Mouse (Mus musculus) forebrain, embryonic 16.5 days (tissue): ENCODE measurements around the gene Rpl11. TPM values are rescaled to one million over a fixed set of nuclear protein-coding genes. Genes with fewer than 3 reads are reported as not detected.
A peak's percentile ranks its signal among the peaks of the same experiment; 100 is the strongest.

Source experiments
- ATAC-seq: fragments of 200-750 bp; cut with Nextera tagmentation; 2 replicates; pipeline ENCODE4 v1.8.0; 2017; ENCODE audit warnings: mild to moderate bottlenecking, moderate library complexity
- H3K27ac ChIP-seq: fragments of 300-500 bp; sonication (generic); 2 replicates; pipeline ENCODE4 v1.5.1; 2014; ENCODE audit warnings: low read length, control low read depth
- H3K27me3 ChIP-seq: fragments of 300-500 bp; sonication (generic); replicated peaks from 2 replicates; pipeline ENCODE4 v1.6.1; 2014; ENCODE audit warnings: low read length; ENCODE audit not compliant: control insufficient read depth, insufficient read depth
- H3K36me3 ChIP-seq: fragments of 300-500 bp; sonication (generic); 2 replicates; pipeline ENCODE4 v1.6.1; 2014; ENCODE audit not compliant: control insufficient read depth, insufficient read depth
- H3K4me1 ChIP-seq: fragments of 300-500 bp; sonication (generic); replicated peaks from 2 replicates; pipeline ENCODE4 v1.6.1; 2014; ENCODE audit warnings: low read length; ENCODE audit not compliant: control insufficient read depth, insufficient read depth
- H3K4me2 ChIP-seq: fragments of 300-500 bp; sonication (generic); 2 replicates; pipeline ENCODE4 v1.6.1; 2014; ENCODE audit warnings: mild to moderate bottlenecking, low read length, control low read depth
- H3K4me3 ChIP-seq: fragments of 300-500 bp; sonication (generic); replicated peaks from 2 replicates; pipeline ENCODE4 v1.5.1; 2014; ENCODE audit warnings: mild to moderate bottlenecking, low read length, control low read depth
- H3K9ac ChIP-seq: fragments of 300-500 bp; sonication (generic); replicated peaks from 2 replicates; pipeline ENCODE4 v1.6.1; 2014; ENCODE audit warnings: low read depth, low read length, control low read depth
- H3K9me3 ChIP-seq: fragments of 300-500 bp; sonication (generic); 2 replicates; pipeline ENCODE4 v1.6.1; 2016; ENCODE audit warnings: low read length; ENCODE audit not compliant: control insufficient read depth
- WGBS: fragments of 180-500 bp; shearing (Covaris S2); extraction: QIAGEN DNeasy Blood & Tissue Kit; methylation state at CpG from one replicate; pipeline ENCODE4 v1.1.7; 2014; 5-methylcytosine and 5-hydroxymethylcytosine counted together
- polyA plus RNA-seq: library from polyadenylated mRNA; unstranded; fragments of >200 nt; fragmentation: Nextera tagmentation; extraction: Ambion mirVana; gene quantifications from 2 replicates; pipeline ENCODE4 v1.2.1, GENCODE M21; 2015

Gene Rpl11
- polyA plus RNA-seq, 1 experiment from 2014 or later = 302 TPM

DNA sequence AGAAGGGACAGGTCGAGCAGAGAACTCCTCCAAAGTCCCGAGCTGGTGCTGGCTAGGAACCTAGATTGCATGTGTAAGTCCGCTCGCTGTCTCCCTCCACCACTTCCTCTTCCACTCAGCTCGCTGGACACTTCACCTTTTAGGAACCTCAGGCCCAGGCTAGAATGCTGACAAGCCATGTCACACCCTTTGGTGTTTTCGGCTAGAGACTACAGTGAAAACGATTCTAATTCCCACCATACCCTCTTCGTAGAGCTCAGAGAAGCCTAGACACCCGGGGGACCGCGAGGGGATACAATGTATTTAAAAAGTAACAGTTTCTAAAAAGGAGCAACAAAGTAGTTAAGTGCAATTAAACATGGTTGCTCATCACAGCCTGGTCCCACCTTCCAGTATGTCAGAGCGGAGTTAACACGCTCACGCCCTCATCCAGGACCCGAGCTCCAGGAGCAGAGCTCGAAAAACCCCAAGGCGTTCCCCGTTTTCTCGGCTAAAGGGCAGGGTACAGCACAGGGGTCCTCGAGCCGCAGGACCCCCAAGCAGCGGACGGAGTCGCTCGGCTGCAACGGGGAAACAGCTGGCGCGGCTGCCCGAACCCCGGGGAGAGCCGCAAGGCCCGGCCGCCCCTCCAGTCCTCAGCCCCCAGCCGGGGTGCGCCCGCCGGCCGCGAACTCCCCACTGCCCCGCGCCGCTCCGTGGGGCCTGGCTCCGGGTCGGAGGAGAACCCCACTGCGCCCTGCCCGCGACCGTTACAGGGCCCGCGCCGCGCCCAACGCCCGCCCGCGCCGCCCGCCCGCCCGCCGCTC lies 32.3 kb downstream of the Rpl11 start:
- Histone ChIP-seq H3K27ac (peak overlapping the region; percentile 83), H3K4me3 (peak overlapping the region; percentile 97), H3K36me3 (no peaks in the 10 kb centered on the region), H3K27me3 (no peaks in the 10 kb centered on the region), H3K4me1 (peaks cover 14% of the 10 kb centered on the region), H3K9ac (peak overlapping the region; percentile 98), H3K4me2 (peak overlapping the region; percentile 100), H3K9me3 (no peaks in the 10 kb centered on the region)
- peak; percentile 73 for ATAC-seq
- 1% methylated on average over 61 of the region's 62 CpGs for WGBS

DNA sequence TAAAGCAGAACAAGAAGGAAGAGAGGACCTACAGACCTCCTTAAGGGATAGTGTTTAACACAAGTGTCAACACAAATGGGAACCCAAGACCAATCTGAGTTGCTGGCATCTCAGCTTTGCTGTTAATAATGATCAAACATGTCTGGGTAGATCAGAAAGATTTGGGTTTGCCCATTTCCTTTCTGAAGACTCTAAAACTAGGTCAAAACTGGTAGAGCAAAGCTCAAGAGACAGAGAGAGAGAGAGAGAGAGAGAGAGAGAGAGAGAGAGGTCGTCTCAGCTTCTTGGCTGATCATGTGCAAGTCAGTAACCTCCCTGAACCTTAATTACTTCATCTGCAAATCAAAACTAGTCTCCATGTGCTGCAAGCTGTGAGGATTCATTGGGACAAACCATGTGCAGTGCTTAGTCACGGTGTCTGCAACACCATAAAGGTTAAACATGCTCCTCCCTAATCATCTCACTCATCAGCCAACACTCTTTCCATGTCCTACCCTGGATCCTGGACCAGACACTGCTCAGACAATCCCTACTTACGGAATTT lies 37.1 kb downstream of the Rpl11 start:
- no peak overlapping the region for H3K9ac ChIP-seq
- H3K27me3 ChIP-seq = no peaks in the 10 kb centered on the region
- no peak for ATAC-seq
- no peak overlapping the region for H3K4me3 ChIP-seq
- no peaks in the 10 kb centered on the region for H3K9me3 ChIP-seq
- H3K36me3 ChIP-seq = peaks cover 10% of the 10 kb centered on the region
- H3K4me2 ChIP-seq = no peak overlapping the region
- H3K4me1 ChIP-seq = peaks cover 14% of the 10 kb centered on the region
- no peak overlapping the region for H3K27ac ChIP-seq
- WGBS = 81% methylated on average over 3 of the region's 3 CpGs

DNA sequence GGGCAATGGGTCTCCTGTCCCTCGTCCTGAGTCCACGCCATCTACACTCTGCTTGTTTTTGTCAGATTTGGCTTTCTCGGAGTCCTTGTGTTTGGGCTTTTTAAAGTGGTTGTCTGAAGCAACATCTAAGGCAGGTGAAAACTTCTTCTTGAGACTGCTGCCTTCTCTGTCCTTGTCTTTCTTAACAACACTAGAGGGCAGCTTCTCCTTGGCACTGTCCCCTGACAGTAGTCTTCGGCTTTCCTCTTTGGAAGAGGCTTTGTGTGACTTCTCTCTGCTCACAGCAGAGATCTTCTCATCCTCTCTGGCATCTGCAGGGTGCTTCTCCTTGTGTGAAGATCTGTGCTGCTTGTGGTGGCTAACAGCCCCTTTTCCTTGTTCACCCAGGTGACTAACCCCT lies 42.6 kb downstream of the Rpl11 start:
- ATAC-seq = no peak
- Histone ChIP-seq H3K4me1 (no peaks in the 10 kb centered on the region), H3K27me3 (no peaks in the 10 kb centered on the region), H3K36me3 (peaks cover 51% of the 10 kb centered on the region), H3K27ac (no peak overlapping the region), H3K9me3 (no peaks in the 10 kb centered on the region), H3K4me3 (no peak overlapping the region), H3K9ac (no peak overlapping the region), H3K4me2 (no peak overlapping the region)
- WGBS = 91% methylated on average over 4 of the region's 4 CpGs

DNA sequence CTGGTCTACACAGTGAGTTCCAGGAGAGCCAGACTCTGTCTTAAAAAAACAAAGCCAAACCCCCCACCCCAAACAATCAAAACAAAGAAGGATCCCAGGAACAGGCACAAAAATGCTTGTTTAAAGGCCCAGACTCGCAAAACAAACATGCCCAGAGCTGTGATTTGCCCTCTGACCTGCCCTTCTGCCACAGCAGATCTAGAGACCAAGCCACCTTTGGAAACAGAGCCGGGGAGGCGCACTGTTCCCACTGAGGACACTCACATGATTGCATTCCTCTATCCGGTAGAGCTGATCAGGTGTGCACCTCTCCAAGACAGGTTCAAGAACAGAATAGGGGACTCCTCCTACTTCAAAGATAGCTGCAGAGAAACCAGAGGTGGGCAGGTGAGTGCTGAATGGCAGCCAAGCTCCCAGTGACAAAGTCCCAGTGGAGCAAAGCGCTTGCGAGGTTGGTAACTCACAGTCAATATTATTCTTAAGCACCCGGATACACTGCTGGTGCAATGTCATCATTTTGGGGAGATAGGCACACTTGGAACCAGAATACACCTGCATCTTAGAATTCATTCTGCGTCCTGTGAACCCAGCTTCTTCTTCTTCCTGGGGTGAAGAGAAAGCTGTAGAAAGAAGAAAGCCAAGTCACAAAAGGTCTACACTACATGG lies 44.3 kb downstream of the Rpl11 start:
- Histone ChIP-seq H3K4me1 (no peaks in the 10 kb centered on the region), H3K4me3 (no peak overlapping the region), H3K27me3 (no peaks in the 10 kb centered on the region), H3K9me3 (no peaks in the 10 kb centered on the region), H3K27ac (no peak overlapping the region), H3K36me3 (peaks cover 60% of the 10 kb centered on the region), H3K9ac (no peak overlapping the region), H3K4me2 (no peak overlapping the region)
- 91% methylated on average over 8 of the region's 8 CpGs for WGBS
- no peak for ATAC-seq

DNA sequence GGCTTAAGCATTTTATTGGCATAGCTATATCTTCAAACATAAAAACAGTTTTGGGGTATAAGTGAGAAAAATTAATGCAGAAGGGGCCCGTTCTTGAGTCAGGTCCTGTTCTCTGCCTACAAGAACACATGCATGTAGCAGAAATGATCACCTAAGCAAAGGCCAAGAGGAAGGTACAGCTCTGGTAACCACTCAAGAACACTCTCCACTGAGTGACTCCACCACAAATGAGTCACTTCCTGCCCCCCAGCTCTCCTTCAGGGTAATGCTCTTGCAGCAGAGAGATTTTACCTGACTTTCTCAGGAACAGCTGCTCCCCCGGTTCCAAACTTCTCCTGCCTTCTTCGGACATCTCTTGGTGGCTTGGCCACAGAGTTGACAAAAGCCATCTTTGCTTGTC lies 46.4 kb downstream of the Rpl11 start:
- WGBS = 98% methylated on average over 3 of the region's 3 CpGs
- H3K4me1 ChIP-seq = no peaks in the 10 kb centered on the region
- no peak overlapping the region for H3K9ac ChIP-seq
- H3K9me3 ChIP-seq = no peaks in the 10 kb centered on the region
- no peak overlapping the region for H3K4me3 ChIP-seq
- H3K36me3 ChIP-seq = peaks cover 71% of the 10 kb centered on the region
- H3K4me2 ChIP-seq = no peak overlapping the region
- ATAC-seq = no peak
- no peaks in the 10 kb centered on the region for H3K27me3 ChIP-seq
- no peak overlapping the region for H3K27ac ChIP-seq

DNA sequence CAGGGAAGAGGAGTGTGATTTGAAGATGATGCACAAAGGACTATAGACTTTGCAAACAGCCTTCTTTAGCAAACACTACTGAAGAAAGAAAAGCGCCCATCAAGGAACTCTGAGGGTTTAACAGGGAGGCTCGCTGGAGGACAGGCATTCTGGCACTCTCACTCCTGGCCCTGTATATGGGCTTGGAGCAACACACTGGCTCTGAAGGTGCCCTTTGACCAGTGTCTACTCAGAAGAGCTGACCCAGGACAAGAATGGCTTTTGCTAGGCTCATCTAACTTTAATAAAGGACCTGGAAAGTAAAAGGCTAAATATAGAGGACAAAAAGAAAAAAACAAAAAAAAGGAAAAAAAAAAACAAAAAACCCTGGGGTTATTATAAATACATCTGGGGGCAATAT lies 48.3 kb downstream of the Rpl11 start:
- WGBS = 91% methylated on average over 2 of the region's 2 CpGs
- no peak overlapping the region for H3K9ac ChIP-seq
- peaks cover 55% of the 10 kb centered on the region for H3K36me3 ChIP-seq
- no peaks in the 10 kb centered on the region for H3K4me1 ChIP-seq
- no peak overlapping the region for H3K4me2 ChIP-seq
- no peaks in the 10 kb centered on the region for H3K27me3 ChIP-seq
- no peak overlapping the region for H3K27ac ChIP-seq
- H3K9me3 ChIP-seq = no peaks in the 10 kb centered on the region
- H3K4me3 ChIP-seq = no peak overlapping the region
- ATAC-seq = no peak

DNA sequence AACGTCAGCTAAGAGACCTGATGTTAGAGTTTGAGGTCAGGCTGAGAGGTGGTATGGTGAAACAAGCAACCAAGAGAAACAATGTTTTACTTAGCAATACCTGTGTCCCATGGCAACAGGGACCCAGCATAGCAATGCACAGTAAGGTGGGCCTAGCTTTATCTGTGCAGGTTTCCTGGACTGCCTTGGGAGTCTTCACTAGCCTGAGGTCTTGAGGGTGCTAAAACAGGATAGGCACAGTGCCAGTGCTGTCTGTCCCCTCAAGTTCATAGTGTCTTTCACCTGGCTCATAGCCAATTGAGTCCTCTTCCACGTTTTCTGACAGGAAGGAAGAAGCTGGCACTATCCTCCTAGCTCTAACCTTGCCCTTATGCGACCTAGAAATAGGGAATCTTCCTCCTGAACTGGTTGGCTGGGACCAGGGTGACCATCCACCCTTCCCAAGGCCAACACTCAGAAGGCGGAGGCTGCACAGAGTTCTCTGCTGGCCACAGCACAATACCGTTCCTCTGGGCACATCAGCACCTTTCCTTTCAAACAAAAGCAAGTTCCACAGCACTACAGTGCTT lies 49.0 kb downstream of the Rpl11 start:
- Histone ChIP-seq H3K4me1 (no peaks in the 10 kb centered on the region), H3K9ac (no peak overlapping the region), H3K36me3 (peaks cover 48% of the 10 kb centered on the region), H3K27ac (no peak overlapping the region), H3K4me2 (no peak overlapping the region), H3K9me3 (no peaks in the 10 kb centered on the region), H3K27me3 (no peaks in the 10 kb centered on the region), H3K4me3 (no peak overlapping the region)
- 88% methylated on average over 5 of the region's 5 CpGs for WGBS
- ATAC-seq = no peak

DNA sequence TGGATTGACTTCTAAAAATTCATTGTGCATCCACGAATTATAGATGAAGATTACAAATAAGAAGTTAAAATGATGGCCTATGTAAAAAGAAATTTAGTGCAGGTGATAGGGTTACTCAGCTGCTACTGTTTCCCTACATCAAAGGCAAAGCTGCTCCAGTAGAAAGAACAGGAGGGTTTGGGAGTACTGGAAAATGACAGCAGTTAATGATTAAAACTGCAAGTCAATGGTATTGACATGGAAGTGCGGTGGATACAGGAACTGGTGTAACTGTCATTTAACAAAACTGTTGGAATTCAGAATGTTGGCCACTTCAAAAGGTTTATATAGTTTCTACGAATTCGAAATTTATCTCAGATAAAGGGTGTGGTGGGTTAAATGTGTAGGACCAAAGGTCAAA lies 58.1 kb downstream of the Rpl11 start:
- 86% methylated on average over 4 of the region's 4 CpGs for WGBS
- no peaks in the 10 kb centered on the region for H3K27me3 ChIP-seq

DNA sequence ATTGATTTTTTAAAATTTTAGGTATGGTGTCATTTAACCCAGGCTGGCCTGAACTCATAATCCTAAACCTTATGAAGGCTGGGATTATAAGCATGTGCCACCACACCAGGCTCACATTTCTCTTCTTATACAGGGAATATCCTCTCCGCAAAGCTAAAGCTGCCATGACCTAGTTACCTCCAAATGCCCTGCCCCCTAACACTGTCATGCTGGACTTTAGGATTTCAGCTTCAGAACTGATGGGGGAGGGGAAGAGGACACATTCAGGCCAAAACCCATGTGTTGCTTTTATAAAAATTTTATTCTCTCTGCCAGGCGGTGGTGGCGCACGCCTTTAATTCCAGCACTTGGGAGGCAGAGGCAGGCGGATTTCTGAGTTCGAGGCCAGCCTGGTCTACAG lies 59.3 kb downstream of the Rpl11 start:
- H3K9ac ChIP-seq = no peak overlapping the region
- H3K4me3 ChIP-seq = no peak overlapping the region
- no peak overlapping the region for H3K27ac ChIP-seq
- no peak for ATAC-seq
- WGBS = 95% methylated on average over 6 of the region's 6 CpGs
- no peaks in the 10 kb centered on the region for H3K27me3 ChIP-seq
- no peak overlapping the region for H3K4me2 ChIP-seq
- peaks cover 5% of the 10 kb centered on the region for H3K9me3 ChIP-seq
- H3K4me1 ChIP-seq = no peaks in the 10 kb centered on the region
- H3K36me3 ChIP-seq = no peaks in the 10 kb centered on the region

More for the DNA sequence above, 58.1 kb downstream of the Rpl11 start:
- H3K4me2 ChIP-seq = no peak overlapping the region
- no peak overlapping the region for H3K4me3 ChIP-seq
- H3K4me1 ChIP-seq = no peaks in the 10 kb centered on the region
- peaks cover 5% of the 10 kb centered on the region for H3K9me3 ChIP-seq
- H3K27ac ChIP-seq = no peak overlapping the region
- ATAC-seq = no peak
- H3K36me3 ChIP-seq = no peaks in the 10 kb centered on the region
- H3K9ac ChIP-seq = no peak overlapping the region
